Mouse (Mus musculus) CH12.LX (cell line): Measurements from ENCODE around the gene Rgs3. TPM values are rescaled to one million over a fixed set of nuclear protein-coding genes. Genes with fewer than 3 reads are reported as not detected.

Experiments used
- DNase-seq: peaks from one replicate; pipeline ENCODE4 v3.0.0-alpha.2; 2013; ENCODE audit errors: extremely low read depth
- H3K27ac ChIP-seq: 2 replicates; pipeline ENCODE4 v1.5.1; 2012; ENCODE audit warnings: low read depth, mild to moderate bottlenecking, control low read depth, moderate library complexity; ENCODE audit not compliant: insufficient read depth
- H3K27me3 ChIP-seq: replicated peaks from 2 replicates; pipeline ENCODE3; 2012; ENCODE audit warnings: inconsistent platforms
- H3K36me3 ChIP-seq, 2 experiments: replicated peaks in 1 of 2; 2 replicates each; pipeline versions ENCODE3 to v1.6.1; 2012; ENCODE audit warnings: inconsistent platforms in 1 of 2, low read length in 1 of 2, mild to moderate bottlenecking in 1 of 2, mixed read lengths in 1 of 2, moderate library complexity in 1 of 2; ENCODE audit not compliant: control insufficient read depth in 1 of 2, insufficient read depth in 1 of 2
- H3K4me1 ChIP-seq, 2 experiments: 2 replicates each; pipeline ENCODE4 v1.6.1; 2012; ENCODE audit warnings: inconsistent platforms in 1 of 2, moderate library complexity in 1 of 2; ENCODE audit not compliant: insufficient read depth in 2 of 2, control insufficient read depth in 1 of 2
- H3K4me2 ChIP-seq: 2 replicates; pipeline ENCODE4 v1.6.1; 2012; ENCODE audit warnings: low read depth, mild to moderate bottlenecking, control low read depth; ENCODE audit not compliant: poor library complexity, insufficient read depth, severe bottlenecking
- H3K4me3 ChIP-seq, 3 experiments: fragments of 150-350 bp in 1 of 3; sonication (generic) in 1 of 3; replicated peaks in 1 of 3; 2 replicates each; pipeline versions ENCODE3 to v1.5.1; 2011 to 2012; ENCODE audit warnings: low read depth in 2 of 3, low read length in 2 of 3, mild to moderate bottlenecking in 2 of 3, moderate library complexity in 2 of 3, control low read depth in 1 of 3, improper control_type of control experiment in 1 of 3, inconsistent platforms in 1 of 3, mixed read lengths in 1 of 3; ENCODE audit not compliant: poor library complexity in 1 of 3
- H3K79me2 ChIP-seq: replicated peaks from 2 replicates; pipeline ENCODE4 v1.6.1; 2012; ENCODE audit warnings: mild to moderate bottlenecking, moderate library complexity; ENCODE audit not compliant: control insufficient read depth, poor library complexity, insufficient read depth, severe bottlenecking; ENCODE audit errors: extremely low read depth
- H3K9ac ChIP-seq: 2 replicates; pipeline ENCODE4 v1.6.1; 2012; ENCODE audit warnings: low read depth, mild to moderate bottlenecking, control low read depth, moderate library complexity; ENCODE audit not compliant: insufficient read depth
- H3K9me3 ChIP-seq: replicated peaks from 2 replicates; pipeline ENCODE3; 2012; ENCODE audit warnings: low read length, inconsistent platforms, mixed read lengths
- CHD2 ChIP-seq: IDR thresholded peaks from 2 replicates; pipeline ENCODE4 v1.6.1; 2011; ENCODE audit warnings: low read length, improper control_type of control experiment
- E2F4 ChIP-seq: IDR thresholded peaks from 2 replicates; pipeline ENCODE4 v1.6.1; 2011; ENCODE audit warnings: low read depth, low read length, improper control_type of control experiment; ENCODE audit not compliant: insufficient replicate concordance
- ELF1 ChIP-seq: IDR thresholded peaks from 2 replicates; pipeline ENCODE4 v1.6.1; 2014; ENCODE audit warnings: low read depth, mild to moderate bottlenecking, inconsistent platforms, low read length, improper control_type of control experiment
- GABPA ChIP-seq: IDR thresholded peaks from 2 replicates; pipeline ENCODE4 v1.6.1; 2012; ENCODE audit warnings: low read depth, low read length, improper control_type of control experiment, inconsistent platforms; ENCODE audit not compliant: insufficient replicate concordance
- HCFC1 ChIP-seq: IDR thresholded peaks from 2 replicates; pipeline ENCODE4 v1.6.1; 2012; ENCODE audit warnings: low read depth, mild to moderate bottlenecking, inconsistent platforms, low read length, improper control_type of control experiment
- IRF4 ChIP-seq: IDR thresholded peaks from 2 replicates; pipeline ENCODE4 v1.6.1; 2014; ENCODE audit warnings: low read depth, mild to moderate bottlenecking, inconsistent platforms, low read length, improper control_type of control experiment
- JUN ChIP-seq: IDR thresholded peaks from 2 replicates; pipeline ENCODE4 v1.6.1; 2011; ENCODE audit warnings: low read depth, mild to moderate bottlenecking, low read length, improper control_type of control experiment, moderate library complexity; ENCODE audit not compliant: insufficient read depth
- MAX ChIP-seq: IDR thresholded peaks from 2 replicates; pipeline ENCODE4 v1.6.1; 2011; ENCODE audit warnings: low read length, improper control_type of control experiment
- MEF2A ChIP-seq: IDR thresholded peaks from 2 replicates; pipeline ENCODE4 v1.6.1; 2014; ENCODE audit warnings: low read depth, mild to moderate bottlenecking, inconsistent platforms, low read length, improper control_type of control experiment, borderline replicate concordance
- MXI1 ChIP-seq: IDR thresholded peaks from 2 replicates; pipeline ENCODE4 v1.6.1; 2011; ENCODE audit warnings: mild to moderate bottlenecking, low read depth, low read length, improper control_type of control experiment
- NRF1 ChIP-seq: IDR thresholded peaks from 2 replicates; pipeline ENCODE4 v1.6.1; 2014; ENCODE audit warnings: low read depth, mild to moderate bottlenecking, inconsistent platforms, low read length, improper control_type of control experiment, moderate library complexity
- POLR2A ChIP-seq: IDR thresholded peaks from 2 replicates; pipeline ENCODE4 v1.6.1; 2011; ENCODE audit warnings: low read depth, mild to moderate bottlenecking, improper control_type of control experiment, low read length
- USF1 ChIP-seq: IDR thresholded peaks from 2 replicates; pipeline ENCODE4 v1.6.1; 2014; ENCODE audit warnings: low read depth, mild to moderate bottlenecking, inconsistent platforms, low read length, improper control_type of control experiment
- USF2 ChIP-seq: conservative IDR thresholded peaks from 2 replicates; pipeline ENCODE4 v1.6.1; 2011; ENCODE audit warnings: low read depth, low read length, improper control_type of control experiment
- ZKSCAN1 ChIP-seq: IDR thresholded peaks from 2 replicates; pipeline ENCODE4 v1.6.1; 2012; ENCODE audit warnings: low read depth, inconsistent platforms, low read length, improper control_type of control experiment, borderline replicate concordance
- ZMIZ1 ChIP-seq: IDR thresholded peaks from 2 replicates; pipeline ENCODE4 v1.6.1; 2012; ENCODE audit warnings: low read depth, mild to moderate bottlenecking, inconsistent platforms, low read length, improper control_type of control experiment
- dilution Hi-C: fragments of 300-500 bp; cut with MboI; formaldehyde crosslinking; loops from 2 replicates; pipeline ENCODE4 v1.14.3; 2020; ENCODE audit warnings: low sequenced_read_pairs; ENCODE audit not compliant: extremely low pct_unique_long_range_greater_than_20kb, extremely low pct_ligation_motif_present
- in situ Hi-C: fragments of 300-500 bp; cut with MboI; formaldehyde crosslinking; loops from 3 replicates; pipeline ENCODE4 v1.14.3; 2019; ENCODE audit warnings: low sequenced_read_pairs, low pct_ligation_motif_present, low pct_unique_long_range_greater_than_20kb, mixed read lengths
- polyA plus RNA-seq: library from polyadenylated mRNA; unstranded; fragments of >175 nt; gene quantifications from 2 replicates; pipeline ENCODE4 v1.2.1, GENCODE M21; 2012; ENCODE audit warnings: low read depth; ENCODE audit not compliant: insufficient read length
- total RNA-seq, 2 experiments: library from RNA; depleted of rRNA; stranded (reverse); fragments of 300-350 nt in 1 of 2; fragments of >200 nt in 1 of 2; gene quantifications; 2 replicates each; pipeline ENCODE4 v1.2.3; 2012 to 2014

Gene Rgs3
- total and polyA plus RNA-seq, 3 experiments: 3.3 to 6.0 (median 3.5) TPM

- in situ Hi-C loops: no loop called here
- H3K4me1 ChIP-seq: peaks cover 29 to 49% of the 10 kb centered on the region in 2 experiments
These were observed 87.1 kb downstream of the Rgs3 start for GRCm38 (mm10) chr4:62646556-62647248.

GRCm38 (mm10) chr4:62648848-62649247, 89.2 kb downstream of the Rgs3 start:
- Histone ChIP-seq H3K4me2 (no peak overlapping the region), H3K9ac (no peak overlapping the region), H3K36me3 (no peaks in the 10 kb centered on the region), H3K4me1 (peaks cover 33 to 52% of the 10 kb centered on the region in 2 experiments), H3K27ac (peak overlapping the region; percentile 28; the same call in 1 of the 2 replicates), H3K79me2 (no peaks in the 10 kb centered on the region), H3K27me3 (no peaks in the 10 kb centered on the region), H3K9me3 (no peaks in the 10 kb centered on the region), H3K4me3 (no peak overlapping the region)
- peak; percentile 95 for TF ChIP-seq NRF1
- TF ChIP-seq ZKSCAN1: no peak
- 0 out of 2 replicates have a peak, but pooled peaks have one; percentile 15 for TF ChIP-seq CHD2
- TF ChIP-seq POLR2A: peak; percentile 17; the same call in 1 of the 2 replicates
- no peak for TF ChIP-seq GABPA
- peak; percentile 74 for TF ChIP-seq ELF1
- 0 out of 2 replicates have a peak, but pooled peaks have one; percentile 43 for TF ChIP-seq HCFC1
- TF ChIP-seq IRF4: peak; percentile 50; the same call in 1 of the 2 replicates
- peak; percentile 42; the same call in 1 of the 2 replicates for TF ChIP-seq MEF2A
- DNase-seq: no peak
- dilution Hi-C loops: no loop called here
- in situ Hi-C loops: no loop called here

More at GRCm38 (mm10) chr4:62646556-62647248, 87.1 kb downstream of the Rgs3 start:
- no peak overlapping the region for H3K4me3 ChIP-seq
- dilution Hi-C loops: no loop called here
- no peak overlapping the region for H3K9ac ChIP-seq
- no peaks in the 10 kb centered on the region for H3K27me3 ChIP-seq
- TF ChIP-seq NRF1 (no peak), USF1 (no peak), MXI1 (no peak), ZMIZ1 (no peak), USF2 (no peak), E2F4 (no peak), JUN (no peak), MAX (no peak)
- no peaks in the 10 kb centered on the region for H3K79me2 ChIP-seq
- no peaks in the 10 kb centered on the region for H3K9me3 ChIP-seq
- H3K36me3 ChIP-seq: no peaks in the 10 kb centered on the region
- H3K27ac ChIP-seq: no peak overlapping the region
- no peak overlapping the region for H3K4me2 ChIP-seq
- DNase-seq: no peak
